Mouse (Mus musculus): ENCODE results near the gene Gm17655.

GRCm38 (mm10) chr5:110091546-110091945 is 19.2 kb upstream of the Gm17655 start:
- TF ChIP-seq POLR2A (IDR thresholded peaks at IDR 0.05; ENCODE audit: insufficient read depth, low read depth, low read length) (no peak), CTCF (IDR thresholded peaks at IDR 0.05) (no peak), EP300 (IDR thresholded peaks at IDR 0.05; ENCODE audit: insufficient read depth, low read depth, low read length) (no peak)

Data from heart, adult 2 months (tissue).